Mouse (Mus musculus) erythroblast, embryonic 14.5 days (primary cell): ENCODE data around the gene Adamts10.

Source experiments
- GATA1 ChIP-seq: IDR thresholded peaks from 2 replicates; pipeline ENCODE4 v1.6.1; 2012; ENCODE audit warnings: low read length, inconsistent platforms, mixed read lengths
- TAL1 ChIP-seq: IDR thresholded peaks from 3 replicates; pipeline ENCODE4 v1.6.1; 2012; ENCODE audit warnings: low read length, inconsistent platforms, mixed read lengths

DNA sequence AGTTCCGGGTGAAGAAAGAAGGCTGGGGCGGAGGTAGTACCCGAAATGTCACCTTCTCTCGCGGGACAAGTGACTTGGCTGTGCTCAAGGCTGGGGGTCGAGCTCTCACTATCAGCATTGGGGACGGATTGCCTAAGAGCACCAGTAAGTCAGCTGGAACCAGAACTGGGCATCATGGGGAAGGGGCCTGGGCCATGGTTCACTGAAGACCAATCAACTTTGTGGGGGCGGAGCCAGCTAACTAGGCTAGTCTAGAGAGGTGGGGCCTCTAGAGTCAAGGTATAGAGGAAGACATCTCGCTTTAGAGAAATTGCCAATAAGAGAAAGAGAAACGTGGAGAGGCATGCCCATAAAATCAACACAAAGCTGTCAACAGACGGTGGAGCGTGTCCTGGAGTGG, 77.9 kb downstream of the Adamts10 start:
- TF ChIP-seq GATA1 (no peak), TAL1 (no peak)
